Mouse (Mus musculus): ENCODE data around the gene Obscn.

The Obscn gene

GRCm38 (mm10) chr11:58982471-58983097 is 153.6 kb downstream of the Obscn start:
- DNase-seq (ENCODE audit: low spot score) = no peak

GRCm38 (mm10) chr11:58981541-58982447 is 154.4 kb downstream of the Obscn start:
- peak; percentile 71 for DNase-seq (ENCODE audit: low spot score)

- no peak for DNase-seq (ENCODE audit: low spot score)
Observed at GRCm38 (mm10) chr11:58980381-58980990, 155.7 kb downstream of the Obscn start.

- no peak for DNase-seq (ENCODE audit: low spot score)
Observed at GRCm38 (mm10) chr11:58979661-58980060, 156.5 kb downstream of the Obscn start.

- no peak for DNase-seq (ENCODE audit: low spot score)
Observed at GRCm38 (mm10) chr11:58979183-58979582, 157.0 kb downstream of the Obscn start.

GRCm38 (mm10) chr11:58978706-58979030 is 157.5 kb downstream of the Obscn start:
- no peak for DNase-seq (ENCODE audit: low spot score)

- peak; percentile 68 for DNase-seq (ENCODE audit: low spot score)
Observed at GRCm38 (mm10) chr11:58978027-58978705, 158.0 kb downstream of the Obscn start, which contains the start of gene Trim11. TSS of gene Trim11 (plus strand) at chr11:58978093.

GRCm38 (mm10) chr11:58977607-58978026 is 158.6 kb downstream of the Obscn start:
- no peak for DNase-seq (ENCODE audit: low spot score)

- DNase-seq (ENCODE audit: low spot score) = no peak
Observed at GRCm38 (mm10) chr11:58977150-58977549, 159.1 kb downstream of the Obscn start.

- no peak for DNase-seq (ENCODE audit: low spot score)
Observed at GRCm38 (mm10) chr11:58974414-58974813, 161.8 kb downstream of the Obscn start.

- no peak for DNase-seq (ENCODE audit: low spot score)
Observed at GRCm38 (mm10) chr11:58971796-58972195, 164.4 kb downstream of the Obscn start.

GRCm38 (mm10) chr11:58970831-58971530 is 165.2 kb downstream of the Obscn start:
- DNase-seq (ENCODE audit: low spot score) = no peak

GRCm38 (mm10) chr11:58969659-58970058 is 166.5 kb downstream of the Obscn start:
- no peak for DNase-seq (ENCODE audit: low spot score)

GRCm38 (mm10) chr11:58969027-58969426 is 167.2 kb downstream of the Obscn start:
- DNase-seq (ENCODE audit: low spot score) = no peak

- DNase-seq (ENCODE audit: low spot score) = no peak
Observed at GRCm38 (mm10) chr11:58968551-58968950, 167.7 kb downstream of the Obscn start.

GRCm38 (mm10) chr11:58967346-58967745 is 168.9 kb downstream of the Obscn start:
- DNase-seq (ENCODE audit: low spot score) = peak; percentile 48

GRCm38 (mm10) chr11:58965001-58965760 is 171.0 kb downstream of the Obscn start:
- no peak for DNase-seq (ENCODE audit: low spot score)

GRCm38 (mm10) chr11:58964216-58964615 is 172.0 kb downstream of the Obscn start:
- DNase-seq (ENCODE audit: low spot score) = no peak

GRCm38 (mm10) chr11:58963543-58963942 is 172.7 kb downstream of the Obscn start:
- peak; percentile 80 for DNase-seq (ENCODE audit: low spot score)

- DNase-seq (ENCODE audit: low spot score) = peak; percentile 64
Observed at GRCm38 (mm10) chr11:58961364-58962177, 174.6 kb downstream of the Obscn start.

All from testis, postnatal 10 days (tissue).